Mouse (Mus musculus) liver, adult 2 months (tissue): ENCODE measurements around the gene BC100530. TPM values are rescaled to one million over a fixed set of nuclear protein-coding genes. Genes with fewer than 3 reads are reported as not detected.
"Not testable (repeated sequence)": the region's sequence is repeated elsewhere in the genome, so short reads cannot be mapped to it uniquely, and the experiment has no call there.

ENCODE experiments used
- DNase-seq: peaks from one replicate; pipeline ENCODE4 v3.0.0-alpha.2; 2011; ENCODE audit warnings: low read depth, low spot score; ENCODE audit errors: extremely low read depth
- H3K27ac ChIP-seq: fragments of 200-500 bp; replicated peaks from 2 replicates; pipeline ENCODE4 v1.5.1; 2012; ENCODE audit warnings: low read depth, mild to moderate bottlenecking, control low read depth, inconsistent platforms, low read length; ENCODE audit not compliant: insufficient read depth
- H3K27me3 ChIP-seq: fragments of 200-500 bp; 2 replicates; pipeline ENCODE4 v1.6.1; 2012; ENCODE audit warnings: mild to moderate bottlenecking, moderate library complexity, low read length, inconsistent platforms; ENCODE audit not compliant: control insufficient read depth, insufficient read depth
- H3K36me3 ChIP-seq: fragments of 200-500 bp; 2 replicates; pipeline ENCODE4 v1.6.1; 2012; ENCODE audit warnings: low read length, inconsistent platforms; ENCODE audit not compliant: control insufficient read depth, insufficient read depth
- H3K4me1 ChIP-seq: fragments of 200-500 bp; 2 replicates; pipeline ENCODE4 v1.6.1; 2011; ENCODE audit warnings: low read length; ENCODE audit not compliant: control insufficient read depth, insufficient read depth
- H3K4me3 ChIP-seq: fragments of 200-500 bp; 2 replicates; pipeline ENCODE4 v1.5.1; 2011; ENCODE audit warnings: low read depth, mild to moderate bottlenecking, control low read depth, low read length, moderate library complexity; ENCODE audit not compliant: insufficient read depth
- H3K79me2 ChIP-seq: fragments of 200-500 bp; 2 replicates; pipeline ENCODE4 v1.6.1; 2012; ENCODE audit warnings: inconsistent platforms, mild to moderate bottlenecking, low read length, moderate library complexity; ENCODE audit not compliant: control insufficient read depth, insufficient read depth
- H3K9ac ChIP-seq: fragments of 200-500 bp; 2 replicates; pipeline ENCODE4 v1.6.1; 2012; ENCODE audit warnings: low read depth, mild to moderate bottlenecking, control low read depth, inconsistent platforms, low read length
- CTCF ChIP-seq: fragments of 200-500 bp; IDR thresholded peaks from 2 replicates; pipeline ENCODE4 v1.5.1; 2011; ENCODE audit warnings: low read depth, low read length, control low read depth
- POLR2A ChIP-seq: fragments of 200-500 bp; IDR thresholded peaks from 2 replicates; pipeline ENCODE4 v1.6.1; 2011; ENCODE audit warnings: low read length, control low read depth; ENCODE audit not compliant: insufficient read depth; ENCODE audit errors: extremely low read depth
- WGBS: fragments of 180-500 bp; shearing (Covaris S2); methylation state at CpG from one replicate; pipeline ENCODE4 v1.1.7; 2018; 5-methylcytosine and 5-hydroxymethylcytosine counted together
- polyA plus RNA-seq: library from polyadenylated mRNA; depleted of rRNA; stranded (reverse); fragments of >200 nt; gene quantifications from 2 replicates; pipeline ENCODE4 v1.2.3, GENCODE M21; 2012; rRNA removed
- total RNA-seq: library from RNA; depleted of rRNA; stranded (reverse); fragments of >200 nt; gene quantifications from 2 replicates; pipeline ENCODE4 v1.2.3, GENCODE M21; 2014; rRNA removed

The BC100530 gene
- total RNA-seq (not detected in 2 replicates), polyA plus RNA-seq (not detected in 2 replicates)

DNA sequence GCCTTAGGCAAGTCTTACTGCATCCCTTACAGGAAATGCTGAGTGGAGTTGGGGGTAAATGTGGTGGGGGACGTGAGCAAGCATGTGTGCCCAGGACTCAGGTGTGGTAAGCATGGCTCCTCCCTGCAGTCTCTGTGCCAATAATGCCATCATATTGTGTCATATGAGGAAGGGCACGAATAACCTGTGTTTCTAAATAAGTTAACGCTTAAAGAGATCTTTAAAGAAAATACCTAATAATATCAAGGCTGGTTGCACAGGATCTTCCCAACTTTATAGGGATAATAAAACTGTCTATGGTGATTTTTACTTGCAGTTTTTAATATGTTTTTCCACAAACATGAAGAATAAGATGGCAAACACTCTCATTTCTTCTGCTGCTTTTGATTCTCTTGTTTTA is at the start of gene BC100530:
TSS of gene BC100530 (minus strand) at position 101 of the 400 bp plus-strand sequence.
- not testable (repeated sequence) for H3K4me1 ChIP-seq, H3K27ac ChIP-seq, H3K36me3 ChIP-seq, DNase-seq, H3K27me3 ChIP-seq, H3K79me2 ChIP-seq, H3K9ac ChIP-seq, H3K4me3 ChIP-seq
- 76% methylated on average over 3 of the region's 3 CpGs for WGBS

DNA sequence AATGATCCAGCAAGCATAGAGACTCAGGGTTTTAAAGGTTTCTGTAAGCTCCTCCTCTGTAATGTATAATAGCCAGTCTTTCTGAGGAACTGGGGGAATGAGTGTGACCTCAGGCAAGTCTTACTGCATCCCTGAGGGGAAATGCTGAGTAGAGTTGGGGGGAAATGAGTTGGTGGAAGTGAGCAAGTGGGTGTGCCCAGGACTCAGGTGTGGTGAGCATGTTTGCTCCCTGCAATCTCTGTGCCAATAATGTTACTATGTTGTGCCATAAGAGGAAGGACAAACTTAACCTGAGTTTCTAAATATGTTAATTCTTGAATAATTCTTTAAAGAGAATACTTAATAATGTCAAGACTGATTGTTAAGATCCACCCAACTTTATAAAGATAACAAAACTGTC is 40.8 kb upstream of the BC100530 start, which contains the start of gene Stfa2:
TSS of gene Stfa2 (minus strand) at position 101 of the 400 bp plus-strand sequence.
- DNase-seq: no peak
- no peak within 1 kb of the TSS for H3K27ac ChIP-seq
- no peak within 1 kb of the TSS for H3K9ac ChIP-seq
- H3K4me3 ChIP-seq: no peak within 1 kb of the TSS
- H3K36me3 ChIP-seq: no peaks in the 10 kb centered on the region
- TF ChIP-seq POLR2A (no peak), CTCF (no peak)
- H3K27me3 ChIP-seq: no peaks in the 10 kb centered on the region
- H3K79me2 ChIP-seq: no peaks in the 10 kb centered on the region
- H3K4me1 ChIP-seq: no peaks in the 10 kb centered on the region

DNA sequence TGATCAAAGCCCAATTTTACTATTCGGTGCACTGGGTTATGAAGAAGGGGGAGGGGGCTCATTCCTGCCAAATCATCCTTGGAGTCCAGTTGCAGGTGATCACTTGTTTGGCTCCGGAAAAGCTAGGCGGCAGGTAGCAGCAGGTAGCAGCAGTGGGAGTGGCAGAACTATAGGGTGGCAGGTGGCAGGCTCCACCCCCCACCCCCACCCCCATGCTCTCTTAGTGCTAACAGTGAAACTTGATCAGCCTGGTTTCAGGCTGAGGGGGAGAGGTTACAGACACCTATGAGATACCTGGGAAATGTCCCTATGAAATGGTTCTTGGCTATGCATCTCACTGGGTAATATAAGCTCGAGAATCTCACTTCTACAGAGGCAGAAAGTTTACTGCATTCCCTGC is 21.5 kb upstream of the BC100530 start:
- no peak for DNase-seq
- TF ChIP-seq POLR2A (no peak), CTCF (no peak)
- Histone ChIP-seq H3K4me1 (no peaks in the 10 kb centered on the region), H3K79me2 (no peaks in the 10 kb centered on the region), H3K4me3 (no peak overlapping the region), H3K36me3 (no peaks in the 10 kb centered on the region), H3K27me3 (no peaks in the 10 kb centered on the region), H3K9ac (no peak overlapping the region), H3K27ac (no peak overlapping the region)
- 15% methylated on average over 4 of the region's 4 CpGs for WGBS

GRCm38 (mm10) chr16:36337171-36337570 is 30.4 kb downstream of the BC100530 start:
- WGBS: 64% methylated on average over 2 of the region's 2 CpGs
- H3K27ac ChIP-seq: no peak overlapping the region
- no peak for DNase-seq
- TF ChIP-seq CTCF (no peak), POLR2A (no peak)
- no peaks in the 10 kb centered on the region for H3K4me1 ChIP-seq
- no peaks in the 10 kb centered on the region for H3K79me2 ChIP-seq
- no peak overlapping the region for H3K9ac ChIP-seq
- H3K27me3 ChIP-seq: no peaks in the 10 kb centered on the region
- no peaks in the 10 kb centered on the region for H3K36me3 ChIP-seq
- no peak overlapping the region for H3K4me3 ChIP-seq

GRCm38 (mm10) chr16:36334232-36334631 is 33.3 kb downstream of the BC100530 start, which contains the start of gene BC117090:
Gene BC117090 (minus strand): TSS chr16:36334332.
- Histone ChIP-seq H3K27ac (no peak within 1 kb of the TSS), H3K36me3 (no peaks in the 10 kb centered on the region), H3K4me1 (no peaks in the 10 kb centered on the region), H3K79me2 (no peaks in the 10 kb centered on the region), H3K27me3 (no peaks in the 10 kb centered on the region), H3K4me3 (no peak within 1 kb of the TSS), H3K9ac (no peak within 1 kb of the TSS)
- TF ChIP-seq CTCF (no peak), POLR2A (no peak)
- WGBS: 66% methylated on average over 3 of the region's 3 CpGs
- DNase-seq: no peak

GRCm38 (mm10) chr16:36319286-36319685 is 48.3 kb downstream of the BC100530 start:
- H3K27ac ChIP-seq: no peak overlapping the region
- no peak for TF ChIP-seq POLR2A
- no peak for TF ChIP-seq CTCF
- H3K79me2 ChIP-seq: no peaks in the 10 kb centered on the region
- H3K9ac ChIP-seq: no peak overlapping the region
- DNase-seq: peak; percentile 83
- H3K4me1 ChIP-seq: peaks cover 6% of the 10 kb centered on the region
- H3K36me3 ChIP-seq: no peaks in the 10 kb centered on the region
- no peaks in the 10 kb centered on the region for H3K27me3 ChIP-seq
- no peak overlapping the region for H3K4me3 ChIP-seq

DNA sequence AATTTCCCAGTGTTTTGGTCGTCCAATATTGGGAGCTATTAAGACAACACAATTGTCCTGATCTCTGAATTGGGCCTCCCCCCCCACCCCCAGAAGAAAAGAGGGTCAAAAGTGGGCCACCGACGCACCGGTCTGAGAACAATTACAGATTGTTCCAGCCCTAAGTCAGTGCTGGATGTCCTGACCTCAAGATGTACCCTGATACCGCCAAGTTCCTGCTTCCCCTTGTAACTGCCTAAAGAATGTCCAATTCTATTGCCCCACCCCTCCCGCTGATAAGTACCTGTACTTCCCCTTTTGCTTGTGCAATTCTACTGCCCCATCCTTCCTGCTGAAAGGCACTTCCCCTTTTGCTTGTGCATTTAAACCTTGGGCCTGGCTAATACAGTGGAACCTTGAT is 51.4 kb downstream of the BC100530 start:
- H3K36me3 ChIP-seq, H3K27ac ChIP-seq, H3K4me3 ChIP-seq, H3K9ac ChIP-seq, H3K79me2 ChIP-seq, DNase-seq, H3K27me3 ChIP-seq, H3K4me1 ChIP-seq: not testable (repeated sequence)
- WGBS: 82% methylated on average over 6 of the region's 6 CpGs
